Mouse (Mus musculus): ENCODE results near the gene Rab39. TPM values are rescaled to one million over a fixed set of nuclear protein-coding genes. Genes with fewer than 3 reads are reported as not detected.

The Rab39 gene
- 0.15 and 0.23 TPM in 2 replicates for polyA plus RNA-seq (2015; fragmentation: Nextera tagmentation; extraction: Ambion mirVana)

- Histone ChIP-seq H3K27ac (replicated peaks) (no peak within 1 kb of the TSS), H3K27me3 (ENCODE audit: control insufficient read depth, insufficient read depth, low read length) (no peaks in the 10 kb centered on the region), H3K9me3 (ENCODE audit: control insufficient read depth, low read length) (no peaks in the 10 kb centered on the region), H3K4me1 (replicated peaks; ENCODE audit: control insufficient read depth, insufficient read depth) (0 out of 2 replicates have a peak, but pooled peaks cover 2% of the 10 kb centered on the region), H3K4me2 (replicated peaks; ENCODE audit: low read depth) (peak within 1 kb of the TSS; percentile 54), H3K4me3 (ENCODE audit: low read depth, low read length) (peak within 1 kb of the TSS; percentile 32), H3K36me3 (ENCODE audit: control insufficient read depth, insufficient read depth, low read length) (no peaks in the 10 kb centered on the region), H3K9ac (ENCODE audit: low read length) (no peak within 1 kb of the TSS)
- 3% methylated on average over 43 of the region's 49 CpGs for WGBS
- DNase-seq (ENCODE audit: low spot score) (peak; percentile 90), ATAC-seq (ENCODE audit: low FRiP score, low TSS enrichment) (peak; percentile 96)
- TF ChIP-seq EP300 (optimal IDR thresholded peaks at IDR 0.05) (no peak), CTCF (IDR thresholded peaks at IDR 0.05; ENCODE audit: low read depth) (no peak)
Observed at GRCm38 (mm10) chr9:53705992-53706696, at the start of gene Rab39. Gene Rab39, minus strand, starts transcription at chr9:53706232.

- TF ChIP-seq CTCF (IDR thresholded peaks at IDR 0.05; ENCODE audit: low read depth) (no peak), EP300 (optimal IDR thresholded peaks at IDR 0.05) (no peak)
- Histone ChIP-seq H3K4me3 (ENCODE audit: low read depth, low read length) (no peak overlapping the region), H3K9me3 (ENCODE audit: control insufficient read depth, low read length) (no peaks in the 10 kb centered on the region), H3K4me2 (replicated peaks; ENCODE audit: low read depth) (no peak overlapping the region), H3K4me1 (replicated peaks; ENCODE audit: control insufficient read depth, insufficient read depth) (no peaks in the 10 kb centered on the region), H3K27ac (replicated peaks) (no peak overlapping the region), H3K27me3 (ENCODE audit: control insufficient read depth, insufficient read depth, low read length) (no peaks in the 10 kb centered on the region), H3K36me3 (ENCODE audit: control insufficient read depth, insufficient read depth, low read length) (no peaks in the 10 kb centered on the region), H3K9ac (ENCODE audit: low read length) (no peak overlapping the region)
- DNase-seq (ENCODE audit: low spot score) (no peak), ATAC-seq (ENCODE audit: low FRiP score, low TSS enrichment) (no peak)
Observed at GRCm38 (mm10) chr9:53754801-53755200, 48.8 kb upstream of the Rab39 start.

GRCm38 (mm10) chr9:53750899-53751298, 44.9 kb upstream of the Rab39 start:
- no peak for ATAC-seq (ENCODE audit: low FRiP score, low TSS enrichment)
- Histone ChIP-seq H3K9me3 (ENCODE audit: control insufficient read depth, low read length) (no peaks in the 10 kb centered on the region), H3K9ac (ENCODE audit: low read length) (no peak overlapping the region), H3K4me1 (replicated peaks; ENCODE audit: control insufficient read depth, insufficient read depth) (no peaks in the 10 kb centered on the region), H3K4me3 (ENCODE audit: low read depth, low read length) (no peak overlapping the region), H3K27ac (replicated peaks) (no peak overlapping the region), H3K4me2 (replicated peaks; ENCODE audit: low read depth) (no peak overlapping the region), H3K36me3 (ENCODE audit: control insufficient read depth, insufficient read depth, low read length) (no peaks in the 10 kb centered on the region), H3K27me3 (ENCODE audit: control insufficient read depth, insufficient read depth, low read length) (no peaks in the 10 kb centered on the region)
- TF ChIP-seq EP300 (optimal IDR thresholded peaks at IDR 0.05) (no peak), CTCF (IDR thresholded peaks at IDR 0.05; ENCODE audit: low read depth) (peak; percentile 59)
- DNase-seq (ENCODE audit: low spot score): no peak
- 44% methylated on average over 5 of the region's 5 CpGs for WGBS

DNA sequence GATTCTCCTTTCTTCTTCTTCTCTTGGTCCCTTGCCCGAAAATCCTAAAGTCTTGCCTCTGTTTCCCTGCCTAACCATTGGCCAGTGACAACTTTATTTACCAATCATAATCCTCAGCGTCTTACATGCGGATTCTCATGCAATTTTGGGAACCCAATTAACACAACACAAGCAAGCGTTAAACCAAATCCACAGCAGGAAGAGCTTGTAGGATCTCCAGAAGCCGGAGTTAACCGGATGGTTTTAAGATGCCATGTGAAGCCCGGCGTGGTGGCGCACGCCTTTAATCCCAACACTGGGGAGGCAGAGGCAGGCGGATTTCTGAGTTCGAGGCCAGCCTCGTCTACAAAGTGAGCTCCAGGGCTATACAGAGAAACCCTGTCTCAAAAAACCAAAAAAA, 44.4 kb upstream of the Rab39 start:
- Histone ChIP-seq H3K27ac (replicated peaks) (no peak overlapping the region), H3K36me3 (ENCODE audit: control insufficient read depth, insufficient read depth, low read length) (no peaks in the 10 kb centered on the region), H3K4me3 (ENCODE audit: low read depth, low read length) (no peak overlapping the region), H3K9ac (ENCODE audit: low read length) (no peak overlapping the region), H3K4me1 (replicated peaks; ENCODE audit: control insufficient read depth, insufficient read depth) (no peaks in the 10 kb centered on the region), H3K9me3 (ENCODE audit: control insufficient read depth, low read length) (no peaks in the 10 kb centered on the region), H3K4me2 (replicated peaks; ENCODE audit: low read depth) (no peak overlapping the region), H3K27me3 (ENCODE audit: control insufficient read depth, insufficient read depth, low read length) (no peaks in the 10 kb centered on the region)
- WGBS: 88% methylated on average over 13 of the region's 13 CpGs
- no peak for ATAC-seq (ENCODE audit: low FRiP score, low TSS enrichment)
- no peak for TF ChIP-seq CTCF (IDR thresholded peaks at IDR 0.05; ENCODE audit: low read depth)
- TF ChIP-seq EP300 (optimal IDR thresholded peaks at IDR 0.05): no peak
- DNase-seq (ENCODE audit: low spot score): no peak

DNA sequence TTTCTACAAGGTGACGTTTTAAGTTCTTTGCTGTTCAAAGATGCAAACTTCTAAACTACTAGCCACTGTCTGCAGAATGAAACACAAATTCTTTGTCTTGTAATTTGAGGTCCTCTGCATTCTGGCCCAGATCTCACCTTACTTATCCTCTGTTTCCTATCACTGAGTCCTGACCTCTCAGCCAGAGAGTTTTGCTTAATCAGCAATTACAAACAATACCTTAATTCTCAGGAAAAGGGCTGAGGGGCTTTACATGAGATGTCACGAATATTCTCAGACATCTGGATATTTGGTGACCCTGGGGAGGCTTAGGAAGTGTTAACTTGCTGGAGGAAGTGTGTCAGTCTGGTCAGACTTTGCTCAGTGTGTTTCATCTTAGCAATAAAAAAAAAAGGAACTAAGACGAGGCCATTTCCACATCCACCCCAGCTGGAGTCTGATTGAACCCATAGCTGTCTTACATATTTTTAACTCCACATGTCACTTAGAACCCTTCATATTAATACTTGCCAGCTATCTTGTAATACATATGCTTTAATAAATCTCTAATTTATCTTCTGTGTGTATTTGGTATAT, 34.9 kb upstream of the Rab39 start:
- Histone ChIP-seq H3K4me3 (ENCODE audit: low read depth, low read length) (no peak overlapping the region), H3K36me3 (ENCODE audit: control insufficient read depth, insufficient read depth, low read length) (no peaks in the 10 kb centered on the region), H3K9me3 (ENCODE audit: control insufficient read depth, low read length) (no peaks in the 10 kb centered on the region), H3K27me3 (ENCODE audit: control insufficient read depth, insufficient read depth, low read length) (no peaks in the 10 kb centered on the region), H3K4me2 (replicated peaks; ENCODE audit: low read depth) (no peak overlapping the region), H3K9ac (ENCODE audit: low read length) (no peak overlapping the region), H3K4me1 (replicated peaks; ENCODE audit: control insufficient read depth, insufficient read depth) (no peaks in the 10 kb centered on the region), H3K27ac (replicated peaks) (no peak overlapping the region)
- no peak for TF ChIP-seq CTCF (IDR thresholded peaks at IDR 0.05; ENCODE audit: low read depth)
- 32% methylated on average over 3 of the region's 3 CpGs for WGBS
- no peak for DNase-seq (ENCODE audit: low spot score)
- ATAC-seq (ENCODE audit: low FRiP score, low TSS enrichment): no peak

DNA sequence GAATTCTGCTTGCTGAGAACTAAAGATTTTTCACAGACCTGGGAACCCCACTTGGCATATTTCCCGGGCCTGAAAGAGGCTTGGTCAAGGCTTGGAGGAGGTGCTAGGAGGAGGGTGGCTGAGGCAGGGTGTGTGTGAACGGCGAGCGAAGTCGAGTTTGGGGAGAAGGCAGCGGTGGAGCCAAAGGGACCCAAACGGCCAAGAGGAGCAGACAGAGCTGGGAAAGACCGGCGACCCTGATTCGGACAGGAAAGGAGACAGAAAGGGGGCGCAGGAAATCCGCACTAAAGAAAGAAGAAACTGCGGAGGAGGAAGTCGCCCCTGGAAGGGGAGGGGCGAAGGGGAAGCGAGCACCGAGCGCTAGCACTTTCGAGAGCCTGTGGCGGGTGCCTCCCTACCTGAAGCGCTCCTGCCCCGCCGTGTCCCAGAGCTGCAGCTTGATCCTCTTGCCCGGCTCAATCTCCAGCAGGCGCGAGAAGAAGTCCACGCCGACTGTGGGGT, 491 bp downstream of the Rab39 start:
- DNase-seq (ENCODE audit: low spot score) (no peak), ATAC-seq (ENCODE audit: low FRiP score, low TSS enrichment) (peak; percentile 66)
- under 1% methylated on average over 26 of the region's 28 CpGs for WGBS
- H3K4me2 ChIP-seq (replicated peaks; ENCODE audit: low read depth): peak overlapping the region; percentile 54
- no peaks in the 10 kb centered on the region for H3K27me3 ChIP-seq (ENCODE audit: control insufficient read depth, insufficient read depth, low read length)
- peak overlapping the region; percentile 32 for H3K4me3 ChIP-seq (ENCODE audit: low read depth, low read length)
- no peak overlapping the region for H3K9ac ChIP-seq (ENCODE audit: low read length)
- H3K27ac ChIP-seq (replicated peaks): no peak overlapping the region
- H3K36me3 ChIP-seq (ENCODE audit: control insufficient read depth, insufficient read depth, low read length): no peaks in the 10 kb centered on the region
- H3K4me1 ChIP-seq (replicated peaks; ENCODE audit: control insufficient read depth, insufficient read depth): 0 out of 2 replicates have a peak, but pooled peaks cover 2% of the 10 kb centered on the region
- TF ChIP-seq EP300 (optimal IDR thresholded peaks at IDR 0.05): no peak
- TF ChIP-seq CTCF (IDR thresholded peaks at IDR 0.05; ENCODE audit: low read depth): no peak
- H3K9me3 ChIP-seq (ENCODE audit: control insufficient read depth, low read length): no peaks in the 10 kb centered on the region

Measured in stomach, postnatal 0 days (tissue).